Mouse (Mus musculus): ENCODE measurements around the gene Hnrnpl.

- TF ChIP-seq CTCF (IDR thresholded peaks at IDR 0.05; ENCODE audit: insufficient read depth, low read depth, low read length) (no peak), POLR2A (IDR thresholded peaks at IDR 0.05; ENCODE audit: insufficient read depth, low read depth, low read length) (no peak)
These were observed 20.5 kb upstream of the Hnrnpl start for GRCm38 (mm10) chr7:28787884-28788283.
